Mouse (Mus musculus): ENCODE results near the gene Smg6. TPM values are rescaled to one million over a fixed set of nuclear protein-coding genes. Genes with fewer than 3 reads are reported as not detected.

The Smg6 gene
- polyA plus RNA-seq, 1 experiment from 2014 or later: 11.2 TPM

- H3K27ac ChIP-seq (ENCODE audit: low read length): peak overlapping the region; percentile 99
Measured at GRCm38 (mm10) chr11:75212876-75213275, 287.3 kb downstream of the Smg6 start.

GRCm38 (mm10) chr11:75213372-75214080, 287.9 kb downstream of the Smg6 start:
- WGBS: 7% methylated on average over 35 of the region's 35 CpGs
- peak overlapping the region; percentile 26 for H3K4me3 ChIP-seq (ENCODE audit: low read length)
- peak overlapping the region; percentile 85 for H3K27ac ChIP-seq (ENCODE audit: low read length)
- peak overlapping the region; percentile 60 for H3K9ac ChIP-seq (ENCODE audit: low read length)
- peak; percentile 19; the same call in 1 of the 2 replicates for ATAC-seq (replicated peaks; ENCODE audit: extremely low read depth, insufficient read depth, low FRiP score)
- no peaks in the 10 kb centered on the region for H3K27me3 ChIP-seq (ENCODE audit: control insufficient read depth, insufficient read depth, low read length)
- H3K9me3 ChIP-seq (replicated peaks; ENCODE audit: control insufficient read depth, low read length): no peaks in the 10 kb centered on the region
- no peaks in the 10 kb centered on the region for H3K36me3 ChIP-seq (ENCODE audit: control insufficient read depth, insufficient read depth)
- H3K4me1 ChIP-seq (ENCODE audit: control insufficient read depth, insufficient read depth, low read length): peaks cover 54% of the 10 kb centered on the region
- peak overlapping the region; percentile 57 for H3K4me2 ChIP-seq (ENCODE audit: low read depth, low read length)

More at GRCm38 (mm10) chr11:75212876-75213275, 287.3 kb downstream of the Smg6 start:
- no peak for ATAC-seq (replicated peaks; ENCODE audit: extremely low read depth, insufficient read depth, low FRiP score)
- Histone ChIP-seq H3K4me2 (ENCODE audit: low read depth, low read length) (peak overlapping the region; percentile 55), H3K9me3 (replicated peaks; ENCODE audit: control insufficient read depth, low read length) (no peaks in the 10 kb centered on the region), H3K27me3 (ENCODE audit: control insufficient read depth, insufficient read depth, low read length) (no peaks in the 10 kb centered on the region), H3K4me1 (ENCODE audit: control insufficient read depth, insufficient read depth, low read length) (peaks cover 60% of the 10 kb centered on the region), H3K9ac (ENCODE audit: low read length) (peak overlapping the region; percentile 51), H3K4me3 (ENCODE audit: low read length) (no peak overlapping the region), H3K36me3 (ENCODE audit: control insufficient read depth, insufficient read depth) (no peaks in the 10 kb centered on the region)
- 19% methylated on average over 3 of the region's 3 CpGs for WGBS

MicroRNA genes within 50 kb of the gene (microRNA counts, 519-probe panel; counts per million panel counts)
- 2,579 counts per million, percentile 63 among the panel's probes with 10 or more counts for microRNA mmu-miR-132
- microRNA mmu-miR-212: not detected

Small RNA genes lying within 50 kb of the gene (microRNA-seq; reads per million reads assigned to microRNA genes)
- 275 reads per million, percentile 66 among the genes with 10 or more reads in this experiment for gene Mir132
- gene Mir212: 26.9 reads per million, percentile 38 among the genes with 10 or more reads in this experiment

Other genes starting within 250 kb of the Smg6 start
- 41.7 and 53.1 TPM in 2 replicates for gene Pafah1b1, start 201.2 kb upstream of the Smg6 start, polyA plus RNA-seq (2015; fragmentation: Nextera tagmentation; extraction: Ambion mirVana)
- gene Mettl16, start 155.0 kb upstream of the Smg6 start, polyA plus RNA-seq (2015; fragmentation: Nextera tagmentation; extraction: Ambion mirVana): 30.4 and 33.0 TPM in 2 replicates
- gene Mnt, start 94.9 kb upstream of the Smg6 start, polyA plus RNA-seq (2015; fragmentation: Nextera tagmentation; extraction: Ambion mirVana): 3.0 and 3.3 TPM in 2 replicates
- gene Sgsm2, start 28.8 kb upstream of the Smg6 start, polyA plus RNA-seq (2015; fragmentation: Nextera tagmentation; extraction: Ambion mirVana): 4.7 and 4.9 TPM in 2 replicates
- gene Tsr1, start 27.8 kb upstream of the Smg6 start, polyA plus RNA-seq (2015; fragmentation: Nextera tagmentation; extraction: Ambion mirVana): 24.7 and 25.2 TPM in 2 replicates
- gene Srr, start 125 bp downstream of the Smg6 start, polyA plus RNA-seq (2015; fragmentation: Nextera tagmentation; extraction: Ambion mirVana): 20.3 and 22.2 TPM in 2 replicates
- gene Hic1, start 243.7 kb downstream of the Smg6 start, polyA plus RNA-seq (2015; fragmentation: Nextera tagmentation; extraction: Ambion mirVana): 7.1 and 9.8 TPM in 2 replicates